Mouse (Mus musculus): ENCODE results near the gene Dnah14.
"Not testable (repeated sequence)": the region's sequence is repeated elsewhere in the genome, so short reads cannot be mapped to it uniquely, and the experiment has no call there.

Dnah14 gene

GRCm38 (mm10) chr1:181771871-181772270 is 195.5 kb downstream of the Dnah14 start:
- in situ Hi-C loops (cut with MboI; ENCODE audit: low sequenced_read_pairs): no loop called here

GRCm38 (mm10) chr1:181776541-181776940 is 200.2 kb downstream of the Dnah14 start:
- in situ Hi-C loops (cut with MboI; ENCODE audit: low sequenced_read_pairs): no loop called here

DNA sequence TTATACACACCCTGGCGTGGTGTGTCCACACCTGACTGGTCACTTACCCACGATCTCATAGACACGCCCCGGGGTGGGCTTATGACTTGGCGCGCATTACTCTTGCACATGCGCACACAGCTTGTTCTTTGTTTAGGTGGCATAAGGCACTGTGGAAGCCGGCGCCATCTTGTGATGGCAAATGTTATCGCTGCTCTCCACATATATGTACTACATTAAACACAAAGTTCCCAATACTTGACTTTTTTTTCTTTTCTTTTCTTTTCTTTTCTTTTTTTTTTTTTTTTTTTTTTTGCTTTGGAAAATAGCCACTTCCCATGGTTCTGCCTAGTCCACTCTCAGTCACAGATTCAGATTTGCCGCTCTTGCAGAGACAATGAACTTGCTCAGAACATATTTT is 206.2 kb downstream of the Dnah14 start:
- in situ Hi-C loops (cut with MboI; ENCODE audit: low sequenced_read_pairs): not testable (repeated sequence)

GRCm38 (mm10) chr1:181789952-181790351 is 213.6 kb downstream of the Dnah14 start:
- in situ Hi-C loops (cut with MboI; ENCODE audit: low sequenced_read_pairs): no loop called here

DNA sequence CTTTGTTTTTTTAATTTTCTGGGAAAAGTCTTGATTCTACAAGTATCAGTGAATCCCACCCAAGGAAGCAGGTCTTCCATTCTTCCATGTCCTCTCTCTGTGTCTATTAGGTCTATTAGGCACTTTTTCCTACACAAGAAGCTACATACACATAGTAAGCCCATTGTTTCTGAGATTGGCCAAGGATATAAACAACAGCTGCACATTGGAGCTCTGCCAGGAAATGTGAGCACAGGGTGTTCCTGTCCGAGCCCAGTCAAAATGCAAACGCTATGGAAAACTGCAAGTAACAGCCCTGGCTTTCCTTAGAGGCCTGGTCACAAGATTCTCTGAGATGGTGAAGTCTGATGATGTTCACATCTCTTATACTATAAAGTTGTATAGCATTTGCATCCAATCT is 217.2 kb downstream of the Dnah14 start:
- in situ Hi-C loops (cut with MboI; ENCODE audit: low sequenced_read_pairs): no loop called here

DNA sequence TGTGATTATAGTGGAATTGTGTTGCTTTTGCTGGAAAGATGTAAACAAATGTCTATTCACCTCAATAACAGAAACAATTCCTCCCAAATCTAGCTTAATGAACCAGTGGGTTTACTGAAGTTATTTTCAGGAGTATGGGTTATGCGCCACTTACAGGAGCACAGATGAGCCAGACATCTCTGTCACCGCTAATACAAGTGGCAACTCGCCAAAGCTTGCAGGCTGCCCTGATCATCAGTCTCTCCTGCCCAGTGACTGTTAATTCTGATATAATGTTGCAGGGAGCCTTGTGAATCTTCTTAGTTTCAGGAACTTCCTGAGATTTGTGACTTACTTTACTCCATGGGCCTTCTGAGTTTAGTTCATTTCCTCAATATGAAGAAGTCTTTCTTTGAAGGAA is 223.6 kb downstream of the Dnah14 start:
- in situ Hi-C loops (cut with MboI; ENCODE audit: low sequenced_read_pairs): no loop called here

- in situ Hi-C loops (cut with MboI; ENCODE audit: low sequenced_read_pairs): no loop called here
Measured at GRCm38 (mm10) chr1:181800667-181801066, 224.3 kb downstream of the Dnah14 start.

DNA sequence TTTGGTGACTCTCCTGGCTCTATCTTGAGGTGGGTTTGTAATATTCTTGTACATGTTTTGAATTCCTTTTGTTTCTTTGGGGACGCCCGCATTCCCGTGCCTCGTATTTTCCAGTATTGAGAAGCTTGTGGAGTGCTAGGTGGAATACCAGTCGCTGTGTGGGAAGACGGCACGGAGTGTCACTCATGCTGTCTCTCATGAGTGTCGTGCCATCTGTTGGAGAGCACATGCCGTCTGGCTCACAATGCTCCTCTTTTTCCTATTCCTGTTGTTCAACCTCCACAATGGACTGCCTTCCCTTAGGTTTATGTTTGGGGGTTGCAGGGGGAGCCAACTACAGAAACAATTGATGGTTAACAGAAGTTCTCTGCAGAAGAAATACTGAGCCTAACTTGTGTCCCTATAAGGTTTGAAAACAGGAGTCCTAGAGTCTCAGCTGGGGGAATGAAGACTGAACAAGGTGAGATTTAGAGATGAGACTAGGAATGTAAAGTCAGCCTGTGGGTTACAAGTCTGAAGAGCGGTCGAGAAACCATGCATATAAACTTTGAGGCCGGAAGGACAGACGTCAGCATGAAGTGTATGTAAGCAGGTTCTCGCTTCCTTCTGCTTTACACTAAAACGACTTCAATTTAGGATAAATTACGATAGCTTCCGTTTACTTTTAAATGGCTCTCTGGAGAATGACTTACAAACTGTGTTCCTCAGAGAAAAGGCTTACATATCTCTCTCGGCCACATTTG is 235.3 kb downstream of the Dnah14 start:
- in situ Hi-C loops (cut with MboI; ENCODE audit: low sequenced_read_pairs): no loop called here

DNA sequence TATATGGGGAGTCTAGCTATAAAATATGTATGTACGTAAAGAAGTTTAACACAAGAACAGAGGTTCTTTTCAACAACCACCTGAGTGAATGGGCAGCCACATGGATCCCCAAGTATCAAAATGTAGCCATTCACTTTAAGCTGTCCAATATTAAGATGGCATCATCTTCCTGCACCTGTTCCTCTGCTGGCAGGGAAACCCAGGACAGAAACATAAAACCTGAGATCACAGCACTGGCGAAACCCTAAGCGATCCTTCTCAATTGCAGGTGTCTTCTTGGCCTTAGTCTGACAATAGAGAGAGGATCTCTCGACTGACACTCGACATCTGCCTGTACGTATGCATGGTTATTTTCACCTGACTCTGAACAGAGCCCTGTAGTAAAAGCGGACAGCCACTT is 250.4 kb downstream of the Dnah14 start:
- in situ Hi-C loops (cut with MboI; ENCODE audit: low sequenced_read_pairs): no loop called here

- in situ Hi-C loops (cut with MboI; ENCODE audit: low sequenced_read_pairs): no loop called here
Measured at GRCm38 (mm10) chr1:181828365-181828764, 252.0 kb downstream of the Dnah14 start.

GRCm38 (mm10) chr1:181832720-181833119 is 256.4 kb downstream of the Dnah14 start:
- in situ Hi-C loops (cut with MboI; ENCODE audit: low sequenced_read_pairs): no loop called here

DNA sequence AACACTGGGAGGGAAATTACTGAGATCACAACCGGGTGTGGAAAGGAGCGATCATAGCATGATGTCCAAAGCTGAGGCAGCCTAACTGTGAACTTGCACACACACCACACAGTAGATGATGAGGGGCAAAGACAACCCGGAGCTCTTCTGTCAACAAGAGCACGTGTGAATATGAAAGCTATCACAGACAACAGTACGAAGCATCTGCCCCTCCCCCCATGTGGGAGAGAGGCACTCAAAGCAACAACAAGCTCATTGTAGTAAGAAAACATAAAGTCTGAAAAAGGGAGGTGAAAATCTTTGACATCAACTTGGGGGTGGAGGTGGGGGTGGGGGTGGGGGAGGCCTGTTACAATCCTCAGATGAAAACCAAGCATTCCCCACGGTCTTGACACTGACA is 256.8 kb downstream of the Dnah14 start:
- in situ Hi-C loops (cut with MboI; ENCODE audit: low sequenced_read_pairs): no loop called here

- in situ Hi-C loops (cut with MboI; ENCODE audit: low sequenced_read_pairs): no loop called here
Measured at GRCm38 (mm10) chr1:181838111-181838510, 261.8 kb downstream of the Dnah14 start.

DNA sequence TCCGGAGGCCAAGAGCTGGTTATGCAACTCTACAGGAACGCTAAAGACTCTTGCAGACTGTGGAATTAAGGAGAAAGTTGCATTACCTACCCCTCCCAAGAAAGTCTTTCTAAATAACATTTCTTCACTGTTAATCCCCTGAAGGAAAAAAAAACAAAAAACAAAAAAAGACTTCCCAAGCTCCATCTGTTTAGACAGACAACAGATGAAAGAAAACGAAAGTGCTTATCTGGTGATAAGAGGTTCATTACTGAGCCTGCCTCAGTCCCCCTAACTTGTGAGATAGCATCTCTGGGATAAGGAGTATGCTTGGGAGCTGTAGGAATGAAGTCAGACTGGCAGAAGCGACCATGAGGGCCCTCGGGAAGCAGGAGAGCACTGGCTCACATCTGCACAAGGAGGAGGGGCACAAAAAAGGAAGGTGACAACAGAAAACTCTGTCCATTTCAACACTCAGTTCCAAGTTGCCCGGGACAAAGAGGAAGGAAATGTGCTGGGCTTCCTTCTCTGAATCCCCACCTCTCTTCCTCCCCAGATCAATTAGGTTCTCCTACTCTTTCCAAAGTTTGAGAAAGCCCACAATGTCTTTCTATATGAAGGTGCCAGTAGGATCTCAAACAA is 263.5 kb downstream of the Dnah14 start:
- in situ Hi-C loops (cut with MboI; ENCODE audit: low sequenced_read_pairs): no loop called here

DNA sequence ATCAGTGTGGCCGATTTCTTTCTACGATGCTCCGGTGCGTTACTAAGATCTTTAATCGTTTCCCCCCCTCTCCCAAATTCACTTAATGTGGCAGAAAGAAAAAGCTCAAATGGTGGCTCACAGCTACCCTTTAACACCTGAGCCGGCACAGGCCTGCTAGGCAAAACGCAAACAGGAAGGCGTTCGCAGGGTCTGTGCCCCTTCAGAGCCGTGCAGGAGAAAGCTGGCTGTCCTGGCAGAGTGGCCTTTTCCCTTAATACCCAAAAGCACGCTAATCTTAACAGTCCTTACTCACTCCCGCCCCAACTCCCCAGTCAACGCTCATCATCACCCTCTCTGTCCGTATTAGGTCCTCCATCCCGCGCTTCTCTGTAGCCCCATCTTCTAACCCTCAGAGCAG is 265.0 kb downstream of the Dnah14 start:
- in situ Hi-C loops (cut with MboI; ENCODE audit: low sequenced_read_pairs): no loop called here

GRCm38 (mm10) chr1:181841864-181842672 is 265.7 kb downstream of the Dnah14 start:
- in situ Hi-C loops (cut with MboI; ENCODE audit: low sequenced_read_pairs): no loop called here

DNA sequence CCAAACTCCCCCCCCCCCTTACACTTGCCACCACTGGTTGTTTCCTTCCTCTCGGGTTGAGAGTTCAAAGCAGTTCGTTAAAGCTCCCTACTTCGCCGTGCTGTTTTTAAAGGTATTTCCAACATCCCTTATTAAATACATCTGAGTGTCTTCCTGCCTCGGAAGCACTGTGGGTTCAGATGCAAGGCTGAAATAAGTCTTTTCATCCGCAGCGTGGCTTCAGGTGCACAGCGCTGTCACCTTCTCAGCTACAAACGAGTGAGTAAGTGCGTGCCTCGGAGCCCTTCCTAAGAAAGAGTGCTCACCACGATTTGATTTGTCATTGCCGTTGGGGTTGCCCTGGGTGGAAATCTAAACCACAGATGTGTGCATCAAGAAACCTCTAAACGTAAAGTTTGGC is 266.4 kb downstream of the Dnah14 start, which contains the start of gene Lbr:
Gene Lbr (minus strand): TSS at position 266 of the 400 bp plus-strand sequence.
- in situ Hi-C loops (cut with MboI; ENCODE audit: low sequenced_read_pairs): no loop called here

GRCm38 (mm10) chr1:181844874-181845547 is 268.7 kb downstream of the Dnah14 start:
- in situ Hi-C loops (cut with MboI; ENCODE audit: low sequenced_read_pairs): no loop called here

- in situ Hi-C loops (cut with MboI; ENCODE audit: low sequenced_read_pairs): no loop called here
Measured at GRCm38 (mm10) chr1:181845767-181846166, 269.4 kb downstream of the Dnah14 start.

DNA sequence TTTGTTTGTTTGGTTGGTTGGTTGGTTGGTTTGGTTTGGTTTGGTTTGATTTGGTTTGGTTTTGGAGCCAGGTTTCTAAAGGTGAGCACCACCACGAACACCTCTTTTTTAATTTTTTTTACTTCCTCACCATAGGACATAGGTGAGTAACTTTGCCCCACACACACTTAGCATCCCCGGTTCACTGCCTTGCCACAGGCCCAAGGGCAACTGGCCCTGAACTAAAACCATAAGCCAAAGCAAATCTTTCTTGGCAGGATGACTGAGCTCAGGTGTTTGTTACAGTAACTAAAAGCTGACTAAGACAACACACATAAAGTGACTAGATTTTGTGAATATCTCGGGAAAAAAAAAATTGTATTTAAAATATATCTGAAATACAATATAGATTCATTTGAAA is 271.0 kb downstream of the Dnah14 start:
- in situ Hi-C loops (cut with MboI; ENCODE audit: low sequenced_read_pairs): no loop called here

DNA sequence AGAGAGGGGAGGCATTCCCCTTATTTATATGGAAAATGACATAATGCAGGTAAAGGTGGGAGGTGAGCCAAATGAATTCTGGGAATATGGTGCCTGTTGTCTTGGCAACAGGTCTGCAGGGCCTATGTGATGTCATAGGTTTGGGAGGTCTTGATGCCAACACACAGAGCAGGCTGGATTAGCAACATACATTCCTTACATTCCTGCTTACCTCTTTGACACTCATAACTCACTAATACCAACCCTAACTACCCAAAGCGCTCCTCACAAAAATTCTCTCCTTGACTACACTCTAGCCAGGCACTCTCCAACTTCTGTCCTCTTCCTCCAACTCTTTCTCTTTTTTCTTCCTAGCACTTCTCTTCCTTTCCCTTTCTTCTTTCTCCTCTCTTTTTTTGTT is 271.9 kb downstream of the Dnah14 start:
- in situ Hi-C loops (cut with MboI; ENCODE audit: low sequenced_read_pairs): no loop called here
